Mouse (Mus musculus): ENCODE measurements at regions not wholly inside any gene's neighbourhood (a gene's known extent, or its start where the extent isn't known, plus 50 kb on each side); places are given as distances from the start of the nearest gene placed in this dataset.

GRCm38 (mm10) chr9:61154721-61155120 lies 217.4 kb upstream of the Tle3 start:
- TF ChIP-seq CTCF (IDR thresholded peaks at IDR 0.05; ENCODE audit: extremely low read depth, insufficient read length, insufficient replicate concordance, low read depth, low read length) (no peak), POLR2A (IDR thresholded peaks at IDR 0.05; ENCODE audit: low read depth, low read length) (no peak)
- H3K4me1 ChIP-seq (ENCODE audit: control insufficient read depth, insufficient read depth, insufficient read length, low read length), result no peaks in the 10 kb centered on the region
- H3K36me3 ChIP-seq (ENCODE audit: control insufficient read depth, insufficient read depth, low read length), result no peaks in the 10 kb centered on the region
- no peak overlapping the region for H3K4me3 ChIP-seq (ENCODE audit: low read depth, low read length)
- no peak overlapping the region for H3K27ac ChIP-seq (ENCODE audit: insufficient read depth, low read depth, low read length)
- WGBS, result 89% methylated on average over 6 of the region's 6 CpGs
- H3K27me3 ChIP-seq (ENCODE audit: control insufficient read depth, insufficient read depth, low read length), result no peaks in the 10 kb centered on the region

- H3K4me1 ChIP-seq (ENCODE audit: control insufficient read depth, insufficient read depth, insufficient read length, low read length), result no peaks in the 10 kb centered on the region
- TF ChIP-seq CTCF (IDR thresholded peaks at IDR 0.05; ENCODE audit: extremely low read depth, insufficient read length, insufficient replicate concordance, low read depth, low read length) (no peak), POLR2A (IDR thresholded peaks at IDR 0.05; ENCODE audit: low read depth, low read length) (no peak)
- no peak overlapping the region for H3K4me3 ChIP-seq (ENCODE audit: low read depth, low read length)
- no peaks in the 10 kb centered on the region for H3K36me3 ChIP-seq (ENCODE audit: control insufficient read depth, insufficient read depth, low read length)
- no peaks in the 10 kb centered on the region for H3K27me3 ChIP-seq (ENCODE audit: control insufficient read depth, insufficient read depth, low read length)
- no peak overlapping the region for H3K27ac ChIP-seq (ENCODE audit: insufficient read depth, low read depth, low read length)
- WGBS, result 71% methylated on average over 14 of the region's 14 CpGs
Observed at GRCm38 (mm10) chr9:61155851-61156250, 216.3 kb upstream of the Tle3 start.

- no peaks in the 10 kb centered on the region for H3K4me1 ChIP-seq (ENCODE audit: control insufficient read depth, insufficient read depth, insufficient read length, low read length)
- no peaks in the 10 kb centered on the region for H3K36me3 ChIP-seq (ENCODE audit: control insufficient read depth, insufficient read depth, low read length)
- no peak overlapping the region for H3K4me3 ChIP-seq (ENCODE audit: low read depth, low read length)
- no peaks in the 10 kb centered on the region for H3K27me3 ChIP-seq (ENCODE audit: control insufficient read depth, insufficient read depth, low read length)
- WGBS, result 56% methylated on average over 10 of the region's 10 CpGs
- H3K27ac ChIP-seq (ENCODE audit: insufficient read depth, low read depth, low read length), result no peak overlapping the region
- TF ChIP-seq POLR2A (IDR thresholded peaks at IDR 0.05; ENCODE audit: low read depth, low read length), result no peak
- no peak for TF ChIP-seq CTCF (IDR thresholded peaks at IDR 0.05; ENCODE audit: extremely low read depth, insufficient read length, insufficient replicate concordance, low read depth, low read length)
Observed at GRCm38 (mm10) chr9:61158192-61158770, 213.9 kb upstream of the Tle3 start.

GRCm38 (mm10) chr9:61159159-61159558 lies 213.0 kb upstream of the Tle3 start:
- Histone ChIP-seq H3K27me3 (ENCODE audit: control insufficient read depth, insufficient read depth, low read length) (no peaks in the 10 kb centered on the region), H3K4me3 (ENCODE audit: low read depth, low read length) (no peak overlapping the region), H3K36me3 (ENCODE audit: control insufficient read depth, insufficient read depth, low read length) (no peaks in the 10 kb centered on the region), H3K4me1 (ENCODE audit: control insufficient read depth, insufficient read depth, insufficient read length, low read length) (no peaks in the 10 kb centered on the region), H3K27ac (ENCODE audit: insufficient read depth, low read depth, low read length) (no peak overlapping the region)
- 78% methylated on average over 2 of the region's 2 CpGs for WGBS
- TF ChIP-seq CTCF (IDR thresholded peaks at IDR 0.05; ENCODE audit: extremely low read depth, insufficient read length, insufficient replicate concordance, low read depth, low read length) (no peak), POLR2A (IDR thresholded peaks at IDR 0.05; ENCODE audit: low read depth, low read length) (no peak)

GRCm38 (mm10) chr9:61159616-61160015 lies 212.6 kb upstream of the Tle3 start:
- TF ChIP-seq POLR2A (IDR thresholded peaks at IDR 0.05; ENCODE audit: low read depth, low read length), result no peak
- TF ChIP-seq CTCF (IDR thresholded peaks at IDR 0.05; ENCODE audit: extremely low read depth, insufficient read length, insufficient replicate concordance, low read depth, low read length), result no peak
- H3K36me3 ChIP-seq (ENCODE audit: control insufficient read depth, insufficient read depth, low read length), result no peaks in the 10 kb centered on the region
- no peak overlapping the region for H3K4me3 ChIP-seq (ENCODE audit: low read depth, low read length)
- no peaks in the 10 kb centered on the region for H3K27me3 ChIP-seq (ENCODE audit: control insufficient read depth, insufficient read depth, low read length)
- WGBS, result 73% methylated on average over 10 of the region's 10 CpGs
- H3K27ac ChIP-seq (ENCODE audit: insufficient read depth, low read depth, low read length), result no peak overlapping the region
- no peaks in the 10 kb centered on the region for H3K4me1 ChIP-seq (ENCODE audit: control insufficient read depth, insufficient read depth, insufficient read length, low read length)

GRCm38 (mm10) chr9:61162884-61163283 lies 209.3 kb upstream of the Tle3 start:
- Histone ChIP-seq H3K27ac (ENCODE audit: insufficient read depth, low read depth, low read length) (no peak overlapping the region), H3K27me3 (ENCODE audit: control insufficient read depth, insufficient read depth, low read length) (no peaks in the 10 kb centered on the region), H3K4me3 (ENCODE audit: low read depth, low read length) (no peak overlapping the region), H3K4me1 (ENCODE audit: control insufficient read depth, insufficient read depth, insufficient read length, low read length) (no peaks in the 10 kb centered on the region; the same call in 1 of the 2 replicates), H3K36me3 (ENCODE audit: control insufficient read depth, insufficient read depth, low read length) (no peaks in the 10 kb centered on the region)
- TF ChIP-seq POLR2A (IDR thresholded peaks at IDR 0.05; ENCODE audit: low read depth, low read length) (no peak), CTCF (IDR thresholded peaks at IDR 0.05; ENCODE audit: extremely low read depth, insufficient read length, insufficient replicate concordance, low read depth, low read length) (no peak)
- WGBS, result 92% methylated on average over 10 of the region's 10 CpGs

- H3K4me3 ChIP-seq (ENCODE audit: low read depth, low read length), result no peak overlapping the region
- H3K27ac ChIP-seq (ENCODE audit: insufficient read depth, low read depth, low read length), result no peak overlapping the region
- no peaks in the 10 kb centered on the region for H3K36me3 ChIP-seq (ENCODE audit: control insufficient read depth, insufficient read depth, low read length)
- no peaks in the 10 kb centered on the region for H3K27me3 ChIP-seq (ENCODE audit: control insufficient read depth, insufficient read depth, low read length)
- 72% methylated on average over 19 of the region's 19 CpGs for WGBS
- no peaks in the 10 kb centered on the region; the same call in 1 of the 2 replicates for H3K4me1 ChIP-seq (ENCODE audit: control insufficient read depth, insufficient read depth, insufficient read length, low read length)
- no peak for TF ChIP-seq CTCF (IDR thresholded peaks at IDR 0.05; ENCODE audit: extremely low read depth, insufficient read length, insufficient replicate concordance, low read depth, low read length)
- no peak for TF ChIP-seq POLR2A (IDR thresholded peaks at IDR 0.05; ENCODE audit: low read depth, low read length)
Observed at GRCm38 (mm10) chr9:61163671-61164288, 208.4 kb upstream of the Tle3 start.
